Mouse (Mus musculus): Measurements from ENCODE around the gene Olfr998. TPM values are rescaled to one million over a fixed set of nuclear protein-coding genes. Genes with fewer than 3 reads are reported as not detected.
A peak's percentile ranks its signal among the peaks of the same experiment; 100 is the strongest.
"Not testable (repeated sequence)": the region's sequence is repeated elsewhere in the genome, so short reads cannot be mapped to it uniquely, and the experiment has no call there.

Olfr998 gene
- polyA plus RNA-seq (2012; rRNA removed) (not detected in 2 replicates), polyA plus RNA-seq (2014; fragmentation: Nextera tagmentation; extraction: Ambion mirVana) (not detected in 2 replicates)

GRCm38 (mm10) chr2:85588648-85589047 is at the start of gene Olfr998:
Gene Olfr998, plus strand, starts transcription at chr2:85588948.
- not testable (repeated sequence) for DNase-seq (ENCODE audit: low read depth in 3 of 3, low spot score in 3 of 3); H3K4me3 ChIP-seq (ENCODE audit: insufficient read depth in 1 of 2, low read depth in 2 of 2, low read length in 2 of 2); H3K27me3 ChIP-seq (ENCODE audit: control insufficient read depth, insufficient read depth, low read length); H3K36me3 ChIP-seq (replicated peaks; ENCODE audit: control insufficient read depth, insufficient read depth, low read depth); H3K4me1 ChIP-seq (replicated peaks; ENCODE audit: control insufficient read depth in 2 of 2, insufficient read depth in 2 of 2, low read length in 1 of 2); H3K9ac ChIP-seq (replicated peaks); H3K9me3 ChIP-seq (ENCODE audit: control insufficient read depth, low read length); H3K27ac ChIP-seq; H3K4me2 ChIP-seq (ENCODE audit: low read depth); ATAC-seq (ENCODE audit: insufficient read depth)
- 55% methylated on average over 2 of the region's 2 CpGs for WGBS (ENCODE audit: insufficient replicate concordance)

GRCm38 (mm10) chr2:85554806-85555205 is 33.9 kb upstream of the Olfr998 start:
- Histone ChIP-seq H3K9me3 (ENCODE audit: control insufficient read depth, low read length) (no peaks in the 10 kb centered on the region), H3K36me3 (replicated peaks; ENCODE audit: control insufficient read depth, insufficient read depth, low read depth) (no peaks in the 10 kb centered on the region), H3K4me2 (ENCODE audit: low read depth) (no peak overlapping the region), H3K4me3 (ENCODE audit: insufficient read depth in 1 of 2, low read depth in 2 of 2, low read length in 2 of 2) (no peak overlapping the region), H3K27me3 (ENCODE audit: control insufficient read depth, insufficient read depth, low read length) (no peaks in the 10 kb centered on the region), H3K4me1 (replicated peaks; ENCODE audit: control insufficient read depth in 2 of 2, insufficient read depth in 2 of 2, low read length in 1 of 2) (no peaks in the 10 kb centered on the region), H3K27ac (no peak overlapping the region), H3K9ac (replicated peaks) (no peak overlapping the region)
- no peak for DNase-seq (ENCODE audit: low read depth in 3 of 3, low spot score in 3 of 3)
- no peak for TF ChIP-seq CTCF (IDR thresholded peaks at IDR 0.05; ENCODE audit: low read depth)
- TF ChIP-seq EP300 (IDR thresholded peaks at IDR 0.05; ENCODE audit: low read depth), result no peak
- WGBS (ENCODE audit: insufficient replicate concordance), result 37% methylated on average over 1 of the region's 1 CpGs
- no peak for ATAC-seq (ENCODE audit: insufficient read depth)

- no peaks in the 10 kb centered on the region for H3K9me3 ChIP-seq (ENCODE audit: control insufficient read depth, low read length)
- no peaks in the 10 kb centered on the region for H3K36me3 ChIP-seq (replicated peaks; ENCODE audit: control insufficient read depth, insufficient read depth, low read depth)
- H3K9ac ChIP-seq (replicated peaks), result no peak overlapping the region
- 36% methylated on average over 4 of the region's 4 CpGs for WGBS (ENCODE audit: insufficient replicate concordance)
- no peak overlapping the region for H3K27ac ChIP-seq
- no peak for ATAC-seq (ENCODE audit: insufficient read depth)
- no peaks in the 10 kb centered on the region for H3K4me1 ChIP-seq (replicated peaks; ENCODE audit: control insufficient read depth in 2 of 2, insufficient read depth in 2 of 2, low read length in 1 of 2)
- H3K27me3 ChIP-seq (ENCODE audit: control insufficient read depth, insufficient read depth, low read length), result no peaks in the 10 kb centered on the region
- TF ChIP-seq CTCF (IDR thresholded peaks at IDR 0.05; ENCODE audit: low read depth), result no peak
- TF ChIP-seq EP300 (IDR thresholded peaks at IDR 0.05; ENCODE audit: low read depth), result no peak
- H3K4me3 ChIP-seq (ENCODE audit: insufficient read depth in 1 of 2, low read depth in 2 of 2, low read length in 2 of 2), result no peak overlapping the region
- H3K4me2 ChIP-seq (ENCODE audit: low read depth), result no peak overlapping the region
- no peak for DNase-seq (ENCODE audit: low read depth in 3 of 3, low spot score in 3 of 3)
These were observed 28.5 kb upstream of the Olfr998 start for GRCm38 (mm10) chr2:85560226-85560625.

GRCm38 (mm10) chr2:85561187-85561586 is 27.6 kb upstream of the Olfr998 start:
- H3K9ac ChIP-seq (replicated peaks), result no peak overlapping the region
- no peak for TF ChIP-seq EP300 (IDR thresholded peaks at IDR 0.05; ENCODE audit: low read depth)
- TF ChIP-seq CTCF (IDR thresholded peaks at IDR 0.05; ENCODE audit: low read depth), result peak; percentile 55
- DNase-seq (ENCODE audit: low read depth in 3 of 3, low spot score in 3 of 3) (peak in 1 of 3 experiments; percentile 3), ATAC-seq (ENCODE audit: insufficient read depth) (no peak)
- H3K4me2 ChIP-seq (ENCODE audit: low read depth), result no peak overlapping the region
- H3K36me3 ChIP-seq (replicated peaks; ENCODE audit: control insufficient read depth, insufficient read depth, low read depth), result no peaks in the 10 kb centered on the region
- WGBS (ENCODE audit: insufficient replicate concordance), result 29% methylated on average over 4 of the region's 4 CpGs
- H3K27me3 ChIP-seq (ENCODE audit: control insufficient read depth, insufficient read depth, low read length), result no peaks in the 10 kb centered on the region
- no peaks in the 10 kb centered on the region for H3K4me1 ChIP-seq (replicated peaks; ENCODE audit: control insufficient read depth in 2 of 2, insufficient read depth in 2 of 2, low read length in 1 of 2)
- H3K9me3 ChIP-seq (ENCODE audit: control insufficient read depth, low read length), result no peaks in the 10 kb centered on the region
- no peak overlapping the region for H3K27ac ChIP-seq
- no peak overlapping the region for H3K4me3 ChIP-seq (ENCODE audit: insufficient read depth in 1 of 2, low read depth in 2 of 2, low read length in 2 of 2)

GRCm38 (mm10) chr2:85578915-85579314 is 9.8 kb upstream of the Olfr998 start, which contains the start of gene Olfr996:
Gene Olfr996, plus strand, starts transcription at chr2:85579215.
- no peak for DNase-seq (ENCODE audit: low read depth in 3 of 3, low spot score in 3 of 3)

More at GRCm38 (mm10) chr2:85578915-85579314, 9.8 kb upstream of the Olfr998 start, which contains the start of gene Olfr996:
- H3K9ac ChIP-seq (replicated peaks), result no peak within 1 kb of the TSS
- no peak within 1 kb of the TSS for H3K4me2 ChIP-seq (ENCODE audit: low read depth)
- H3K27ac ChIP-seq, result no peak within 1 kb of the TSS
- H3K27me3 ChIP-seq (ENCODE audit: control insufficient read depth, insufficient read depth, low read length), result no peaks in the 10 kb centered on the region
- no peak within 1 kb of the TSS for H3K4me3 ChIP-seq (ENCODE audit: insufficient read depth in 1 of 2, low read depth in 2 of 2, low read length in 2 of 2)
- H3K36me3 ChIP-seq (replicated peaks; ENCODE audit: control insufficient read depth, insufficient read depth, low read depth), result no peaks in the 10 kb centered on the region
- H3K9me3 ChIP-seq (ENCODE audit: control insufficient read depth, low read length), result no peaks in the 10 kb centered on the region
- TF ChIP-seq EP300 (IDR thresholded peaks at IDR 0.05; ENCODE audit: low read depth) (no peak), CTCF (IDR thresholded peaks at IDR 0.05; ENCODE audit: low read depth) (no peak)
- no peaks in the 10 kb centered on the region for H3K4me1 ChIP-seq (replicated peaks; ENCODE audit: control insufficient read depth in 2 of 2, insufficient read depth in 2 of 2, low read length in 1 of 2)
- no peak for ATAC-seq (ENCODE audit: insufficient read depth)

Measured in liver, embryonic 14.5 days (tissue).